Mouse (Mus musculus) embryonic stem cell, embryonic (primary cell): Measurements from ENCODE around the gene Ggps1.

Experiments
- CTCF ChIA-PET, 4 experiments: fragments of 300-600 bp in 2 of 4; fragments of 350-600 bp in 2 of 4; sonication (Branson Sonifier 250); formaldehyde crosslinking; loops; one replicate each; lab custom pipeline; 2022; ENCODE audit warnings: inconsistent platforms in 2 of 4; lab: Charles Lee
- POLR2A ChIA-PET, 4 experiments: fragments of 300-600 bp in 2 of 4; fragments of 350-600 bp in 2 of 4; sonication (Branson Sonifier 250); formaldehyde crosslinking; loops; one replicate each; lab custom pipeline; 2022; ENCODE audit warnings: antibody characterized with exemption in 4 of 4, inconsistent platforms in 1 of 4; lab: Charles Lee

The Ggps1 gene

DNA sequence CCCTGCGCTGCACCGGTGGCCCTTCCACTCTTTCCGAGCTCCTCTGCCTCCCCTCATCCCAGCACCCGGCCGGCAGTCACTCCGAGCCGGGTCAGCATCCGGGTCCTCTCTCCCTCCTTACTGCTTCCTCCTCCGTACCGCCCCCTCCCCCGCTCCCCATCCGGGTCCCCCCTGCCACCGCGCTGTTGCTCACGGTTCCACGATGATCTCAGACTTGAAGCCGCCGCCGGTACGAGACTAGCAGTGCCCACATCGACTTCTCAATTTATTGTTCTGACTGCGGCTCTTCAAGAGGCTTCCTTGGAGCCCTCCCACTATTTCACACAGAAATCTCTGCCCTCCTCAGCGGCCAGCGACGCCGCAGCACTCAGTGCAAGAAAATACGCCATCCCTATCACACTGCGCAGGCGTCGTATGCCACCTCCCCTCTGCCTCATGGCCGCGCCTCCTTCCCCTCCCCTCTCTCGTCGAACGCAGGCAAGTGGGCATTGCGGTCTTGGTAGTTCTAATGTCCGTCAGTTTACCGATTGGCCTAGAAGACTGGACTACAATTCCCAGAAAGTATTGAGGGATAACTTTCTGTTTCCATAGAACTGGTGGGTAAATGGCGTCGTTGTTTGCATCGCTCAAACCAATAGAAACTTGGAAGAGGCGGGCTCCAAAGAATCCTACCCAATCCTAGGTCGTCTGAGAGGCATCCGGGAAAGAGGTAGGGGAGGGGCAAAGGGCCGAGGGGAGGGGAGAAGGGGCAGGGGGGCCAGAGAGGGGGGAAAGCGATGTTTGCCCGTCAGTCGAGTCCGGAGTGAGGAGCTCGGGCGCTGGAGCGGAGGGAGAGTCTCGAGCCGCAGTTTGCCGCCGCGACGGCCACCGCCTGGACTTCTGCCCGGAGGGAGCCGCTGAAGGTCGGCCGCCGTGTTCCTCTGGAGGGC is at the start of gene Ggps1, which contains the start of gene Arid4b:
Ggps1 (minus strand) TSS at position 476 of the 929 bp plus-strand sequence.
Arid4b (plus strand) TSS at position 220 of the 929 bp plus-strand sequence.
- POLR2A ChIA-PET, result interaction anchor here (0.6 to 6.6 kb wide), 72 partner anchors 8 to 566 kb away, joined by 3 to 142 read pairs (median 4); partner anchors contain the start of genes B3galnt2 (in 3 of the 4), Tbce (in 3 of the 4), AW209491 (in 1 of the 4) and Lyst (in 1 of the 4)
- CTCF ChIA-PET, result interaction anchor here in 2 of 4 experiments (0.6 to 1.4 kb wide), 4 partner anchors 8 to 174 kb away, joined by 3 to 4 read pairs (median 3); partner anchors contain the start of gene B3galnt2 (in 1 of the 2)

- ChIA-PET POLR2A (interaction anchor here in 3 of 4 experiments (0.5 to 1.6 kb wide), 6 partner anchors 13 to 72 kb away, joined by 3 to 4 read pairs (median 3); partner anchors contain the start of gene Tbce (in 1 of the 3)), CTCF (no interaction called here)
These were observed 47.9 kb upstream of the Ggps1 start for GRCm38 (mm10) chr13:14111146-14111545.

DNA sequence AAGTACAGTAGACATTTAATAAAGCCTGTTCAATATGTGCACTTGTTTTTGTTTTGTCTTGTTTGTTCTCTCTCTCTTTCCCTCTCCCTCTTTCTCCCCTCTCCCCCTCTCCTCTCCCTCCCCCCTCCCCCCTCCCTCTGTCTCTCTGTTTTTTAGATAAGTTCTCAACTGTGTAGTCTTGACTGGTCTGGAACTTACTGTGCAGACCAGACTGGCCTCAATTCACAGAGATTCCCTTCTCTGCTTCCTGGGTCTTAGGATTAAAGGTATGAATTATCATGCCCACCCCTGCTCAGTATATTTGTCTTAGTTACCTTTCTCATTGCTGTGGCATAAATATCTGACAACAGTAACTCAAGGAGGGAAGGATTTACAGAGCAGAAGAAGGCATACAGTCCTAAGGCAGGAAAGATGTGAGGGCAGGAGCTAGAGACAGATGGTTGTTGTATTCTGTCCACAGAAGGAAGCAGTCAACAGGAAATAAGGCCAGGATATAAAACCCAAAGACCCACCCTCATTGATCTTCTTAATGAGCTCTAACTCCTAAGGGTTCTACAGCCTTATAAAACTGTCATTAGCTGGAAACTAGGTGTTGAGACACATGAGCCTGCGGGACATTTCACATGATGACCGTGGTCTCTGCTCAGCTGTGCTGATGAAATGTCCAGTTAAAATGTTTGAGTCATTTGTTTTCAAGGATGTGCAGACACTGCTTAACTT is 47.0 kb upstream of the Ggps1 start:
- POLR2A ChIA-PET, result interaction anchor here in 3 of 4 experiments (0.5 to 0.9 kb wide), 5 partner anchors 12 to 48 kb away, joined by 3 read pairs; no protein-coding TSS in a partner anchor
- CTCF ChIA-PET, result no interaction called here

DNA sequence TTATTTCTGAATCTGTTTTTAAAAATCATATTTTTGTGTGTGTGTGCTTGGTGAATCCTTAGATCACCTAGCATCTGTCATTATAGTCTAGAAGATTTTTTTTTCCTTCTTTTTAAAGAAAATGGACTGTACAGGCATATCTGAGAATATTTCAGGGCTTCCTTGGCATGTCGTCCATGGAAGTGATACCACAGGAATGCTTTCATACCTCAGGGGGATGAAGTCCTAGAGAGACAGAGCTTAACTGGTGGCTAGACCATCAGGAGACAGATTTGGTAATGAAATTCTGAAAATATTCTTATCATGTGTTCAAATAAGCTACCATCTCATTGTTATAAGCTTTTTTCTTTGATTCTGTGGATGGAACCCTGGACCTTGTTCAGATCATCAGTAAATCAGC is 39.7 kb upstream of the Ggps1 start:
- CTCF ChIA-PET, result no interaction called here

GRCm38 (mm10) chr13:14088669-14089068 is 25.4 kb upstream of the Ggps1 start:
- POLR2A ChIA-PET, result interaction anchor here in 2 of 4 experiments (0.6 to 2.1 kb wide), 3 partner anchors 8 to 25 kb away, joined by 3 to 9 read pairs (median 3); partner anchors contain the start of gene Ggps1 (in 1 of the 2)

More for the DNA sequence above, 39.7 kb upstream of the Ggps1 start:
- POLR2A ChIA-PET, result interaction anchor here in 2 of 4 experiments (0.6 to 2.2 kb wide), 7 partner anchors 11 to 1460 kb away, joined by 3 to 6 read pairs (median 3); no protein-coding TSS in a partner anchor

GRCm38 (mm10) chr13:14075326-14075725 is 12.0 kb upstream of the Ggps1 start:
- ChIA-PET CTCF (no interaction called here), POLR2A (interaction anchor here in 3 of 4 experiments (1.0 to 9.9 kb wide), 7 partner anchors 8 to 36 kb away, joined by 3 to 142 read pairs (median 6); partner anchors contain the start of genes Arid4b (in 2 of the 3), Ggps1 (in 2 of the 3) and Tbce (in 1 of the 3))

More at GRCm38 (mm10) chr13:14088669-14089068, 25.4 kb upstream of the Ggps1 start:
- CTCF ChIA-PET, result no interaction called here

DNA sequence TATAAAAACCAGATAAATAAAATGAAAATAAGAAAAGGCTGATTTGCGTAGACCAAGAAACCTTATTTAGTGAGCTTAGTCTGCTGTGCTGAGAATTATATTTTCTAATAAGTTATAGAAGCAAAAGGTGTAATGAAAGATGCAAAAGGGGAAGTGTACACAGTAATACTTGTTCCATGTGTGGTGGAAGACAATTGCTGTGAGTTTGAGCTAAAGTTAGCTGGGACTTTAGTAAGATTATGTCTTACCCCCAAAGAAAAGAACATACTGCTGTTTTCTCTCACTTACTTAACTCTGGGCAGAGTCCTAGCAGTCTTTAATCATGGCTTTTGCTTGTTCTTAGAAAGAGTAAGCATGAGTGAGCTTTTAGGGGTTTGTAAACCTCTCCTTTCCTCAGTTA is 11.1 kb upstream of the Ggps1 start:
- ChIA-PET CTCF (no interaction called here), POLR2A (interaction anchor here in 3 of 4 experiments (1.0 to 9.9 kb wide), 9 partner anchors 9 to 34 kb away, joined by 3 to 142 read pairs (median 4); partner anchors contain the start of genes Arid4b (in 2 of the 3), Ggps1 (in 2 of the 3) and Tbce (in 1 of the 3))

DNA sequence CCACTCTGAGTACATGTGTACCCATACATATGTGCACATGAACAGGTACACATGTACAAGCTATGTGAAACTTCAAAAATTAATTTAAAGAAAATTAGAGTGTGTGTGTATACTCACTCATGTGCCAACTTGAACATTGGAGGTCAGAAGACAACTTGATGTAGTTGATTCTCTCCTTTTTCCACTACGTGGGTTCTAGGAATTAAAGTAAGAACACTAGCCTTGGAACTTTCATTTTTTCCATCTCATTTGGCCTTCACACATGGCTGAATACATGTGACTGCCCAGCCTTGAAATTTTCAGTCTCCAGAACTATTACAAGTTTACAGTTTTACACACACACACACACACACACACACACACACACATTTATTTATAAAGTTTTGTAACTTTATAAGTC is 6.0 kb upstream of the Ggps1 start:
- CTCF ChIA-PET, result no interaction called here
- POLR2A ChIA-PET, result interaction anchor here in 2 of 4 experiments (0.8 to 1.4 kb wide), 5 partner anchors 10 to 30 kb away, joined by 3 to 6 read pairs (median 4); partner anchors contain the start of gene Tbce (in 1 of the 2)

GRCm38 (mm10) chr13:14068035-14068434 is 4.7 kb upstream of the Ggps1 start:
- POLR2A ChIA-PET, result interaction anchor here in 2 of 4 experiments (0.9 to 1.4 kb wide), 4 partner anchors 10 to 28 kb away, joined by 4 to 6 read pairs (median 4); partner anchors contain the start of gene Tbce (in 1 of the 2)
- CTCF ChIA-PET, result no interaction called here

GRCm38 (mm10) chr13:14065701-14066100 is 2.4 kb upstream of the Ggps1 start:
- ChIA-PET POLR2A (interaction anchor here in 3 of 4 experiments (0.7 to 6.6 kb wide), 10 partner anchors 11 to 153 kb away, joined by 3 to 142 read pairs (median 26); partner anchors contain the start of genes B3galnt2 (in 1 of the 3) and Tbce (in 1 of the 3)), CTCF (no interaction called here)

DNA sequence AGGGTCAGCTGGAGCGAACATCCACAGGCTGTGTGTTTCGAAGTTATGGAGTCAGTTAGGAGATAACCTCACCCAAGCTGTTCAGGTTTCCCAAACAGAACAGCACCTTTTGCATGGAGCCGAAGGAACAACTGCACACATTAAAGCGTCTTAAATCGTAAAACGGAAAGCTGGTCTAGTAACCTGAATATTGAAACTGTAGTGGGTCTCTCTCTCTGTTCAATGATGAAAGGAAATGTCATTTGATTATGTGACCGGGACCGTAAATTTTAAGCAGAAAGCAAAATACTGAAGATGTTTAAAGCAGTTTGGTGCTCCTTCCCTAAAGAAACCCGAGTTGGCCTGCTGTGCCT is 1.7 kb upstream of the Ggps1 start:
- CTCF ChIA-PET, result interaction anchor here in 1 of 4 experiments (0.5 to 0.6 kb wide), 2 partner anchors 23 to 28 kb away, joined by 3 read pairs; no protein-coding TSS in a partner anchor

GRCm38 (mm10) chr13:14064341-14065027 is 1.2 kb upstream of the Ggps1 start:
- ChIA-PET POLR2A (interaction anchor here (0.6 to 6.6 kb wide), 45 partner anchors 9 to 527 kb away, joined by 3 to 142 read pairs (median 4); partner anchors contain the start of genes Tbce (in 3 of the 4) and B3galnt2 (in 2 of the 4)), CTCF (interaction anchor here in 1 of 4 experiments (0.5 to 0.6 kb wide), 2 partner anchors 22 to 29 kb away, joined by 3 read pairs; no protein-coding TSS in a partner anchor)

More for the DNA sequence above, 1.7 kb upstream of the Ggps1 start:
- POLR2A ChIA-PET, result interaction anchor here (0.7 to 6.6 kb wide), 25 partner anchors 10 to 111 kb away, joined by 3 to 142 read pairs (median 7); partner anchors contain the start of genes Tbce (in 3 of the 4) and B3galnt2 (in 1 of the 4)

DNA sequence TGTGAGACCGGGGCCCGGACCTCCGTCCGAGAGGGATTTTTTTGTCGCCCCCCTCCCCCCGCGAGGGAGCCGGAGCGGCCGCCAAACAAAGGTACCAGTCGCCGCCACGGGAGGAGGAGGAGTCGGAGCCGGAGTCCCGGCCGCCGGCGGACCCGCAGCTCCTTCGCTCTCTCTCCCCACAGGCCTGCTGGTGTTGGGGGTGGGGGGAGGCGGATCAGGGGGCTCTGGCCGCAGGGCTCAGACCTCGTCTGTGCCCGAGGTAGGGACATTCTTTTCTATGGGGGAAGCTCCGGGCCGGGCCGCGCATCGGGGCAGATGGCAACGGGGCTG is 619 bp upstream of the Ggps1 start:
- CTCF ChIA-PET, result interaction anchor here in 1 of 4 experiments (0.6 to 1.0 kb wide), 2 partner anchors 14 to 110 kb away, joined by 3 read pairs; partner anchors contain the start of gene B3galnt2
- POLR2A ChIA-PET, result interaction anchor here (0.6 to 6.6 kb wide), 56 partner anchors 8 to 566 kb away, joined by 3 to 142 read pairs (median 4); partner anchors contain the start of genes B3galnt2 (in 3 of the 4), Tbce (in 3 of the 4), AW209491 (in 1 of the 4) and Lyst (in 1 of the 4)

- POLR2A ChIA-PET, result interaction anchor here in 3 of 4 experiments (0.6 to 6.6 kb wide), 37 partner anchors 7 to 551 kb away, joined by 3 to 142 read pairs (median 5); partner anchors contain the start of genes Tbce (in 3 of the 3) and B3galnt2 (in 2 of the 3)
- CTCF ChIA-PET, result interaction anchor here in 1 of 4 experiments (0.6 to 1.4 kb wide), 2 partner anchors 9 to 173 kb away, joined by 3 to 4 read pairs; no protein-coding TSS in a partner anchor
These were observed 877 bp downstream of the Ggps1 start for GRCm38 (mm10) chr13:14062209-14063012.

DNA sequence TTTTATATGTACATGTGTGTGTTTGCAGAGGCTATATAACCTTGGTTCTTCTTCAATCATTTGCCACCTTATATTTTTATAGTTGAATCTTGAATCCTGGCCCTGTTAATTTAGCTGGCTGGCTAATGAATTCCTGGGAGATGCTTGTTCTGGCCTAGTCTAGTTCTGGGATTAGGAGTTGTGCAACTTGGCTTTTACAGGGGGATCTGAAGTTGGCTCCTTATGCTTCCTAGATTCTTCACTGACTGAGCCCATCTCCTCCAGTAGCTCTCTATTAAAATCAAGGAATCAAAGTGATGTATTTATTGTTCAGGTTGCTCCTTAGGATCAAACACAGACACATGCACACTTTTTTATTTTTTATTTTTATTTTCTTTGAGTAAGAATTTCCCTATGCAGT is 3.7 kb downstream of the Ggps1 start:
- CTCF ChIA-PET, result no interaction called here
- POLR2A ChIA-PET, result interaction anchor here in 1 of 4 experiments (1.1 to 3.5 kb wide), 4 partner anchors 9 to 20 kb away, joined by 3 to 27 read pairs (median 4); partner anchors contain the start of gene Tbce
